Mouse (Mus musculus): ENCODE data around the gene Tmem79. TPM values are rescaled to one million over a fixed set of nuclear protein-coding genes. Genes with fewer than 3 reads are reported as not detected.
"Not testable (repeated sequence)": the region's sequence is repeated elsewhere in the genome, so short reads cannot be mapped to it uniquely, and the experiment has no call there.

Gene Tmem79
- polyA plus RNA-seq, 1 experiment from 2014 or later, result 7.9 TPM

- H3K36me3 ChIP-seq (ENCODE audit: insufficient read depth, low read length); H3K9ac ChIP-seq (replicated peaks; ENCODE audit: low read length); H3K4me2 ChIP-seq (replicated peaks; ENCODE audit: low read depth, low read length); H3K9me3 ChIP-seq (ENCODE audit: low read length); H3K27me3 ChIP-seq (ENCODE audit: insufficient read depth, low read length); H3K4me3 ChIP-seq (ENCODE audit: low read length); ATAC-seq (ENCODE audit: low FRiP score, low TSS enrichment); H3K27ac ChIP-seq (ENCODE audit: low read length): not testable (repeated sequence)
- 76% methylated on average over 7 of the region's 7 CpGs for WGBS
- peaks cover 10% of the 10 kb centered on the region; the same call in 1 of the 2 replicates for H3K4me1 ChIP-seq (ENCODE audit: insufficient read depth, low read length)
Observed at GRCm38 (mm10) chr3:88368511-88368910, 32.6 kb upstream of the Tmem79 start.

- H3K4me1 ChIP-seq (ENCODE audit: insufficient read depth, low read length), result peaks cover 10% of the 10 kb centered on the region; the same call in 1 of the 2 replicates
- not testable (repeated sequence) for ATAC-seq (ENCODE audit: low FRiP score, low TSS enrichment); H3K27ac ChIP-seq (ENCODE audit: low read length); H3K4me2 ChIP-seq (replicated peaks; ENCODE audit: low read depth, low read length); H3K4me3 ChIP-seq (ENCODE audit: low read length); H3K9ac ChIP-seq (replicated peaks; ENCODE audit: low read length); H3K9me3 ChIP-seq (ENCODE audit: low read length); H3K36me3 ChIP-seq (ENCODE audit: insufficient read depth, low read length); H3K27me3 ChIP-seq (ENCODE audit: insufficient read depth, low read length)
- 45% methylated on average over 3 of the region's 7 CpGs for WGBS
Observed at GRCm38 (mm10) chr3:88367517-88367916, 31.6 kb upstream of the Tmem79 start.

GRCm38 (mm10) chr3:88366830-88367428 is 31.0 kb upstream of the Tmem79 start:
- Histone ChIP-seq H3K4me2 (replicated peaks; ENCODE audit: low read depth, low read length) (peak overlapping the region; percentile 44), H3K4me1 (ENCODE audit: insufficient read depth, low read length) (peaks cover 10% of the 10 kb centered on the region; the same call in 1 of the 2 replicates), H3K4me3 (ENCODE audit: low read length) (0 out of 2 replicates have a peak overlapping the region, but pooled peaks have one; percentile 21)
- not testable (repeated sequence) for H3K36me3 ChIP-seq (ENCODE audit: insufficient read depth, low read length); H3K27me3 ChIP-seq (ENCODE audit: insufficient read depth, low read length); H3K27ac ChIP-seq (ENCODE audit: low read length); H3K9me3 ChIP-seq (ENCODE audit: low read length); H3K9ac ChIP-seq (replicated peaks; ENCODE audit: low read length)
- 3% methylated on average over 16 of the region's 22 CpGs for WGBS
- peak; percentile 81 for ATAC-seq (ENCODE audit: low FRiP score, low TSS enrichment)

- Histone ChIP-seq H3K27me3 (ENCODE audit: insufficient read depth, low read length) (peaks cover 7% of the 10 kb centered on the region; the same call in 1 of the 2 replicates), H3K27ac (ENCODE audit: low read length) (no peak overlapping the region), H3K9me3 (ENCODE audit: low read length) (peaks cover 9% of the 10 kb centered on the region), H3K4me1 (ENCODE audit: insufficient read depth, low read length) (peaks cover 10% of the 10 kb centered on the region; the same call in 1 of the 2 replicates), H3K4me3 (ENCODE audit: low read length) (no peak overlapping the region), H3K4me2 (replicated peaks; ENCODE audit: low read depth, low read length) (no peak overlapping the region), H3K9ac (replicated peaks; ENCODE audit: low read length) (no peak overlapping the region), H3K36me3 (ENCODE audit: insufficient read depth, low read length) (peaks cover 14% of the 10 kb centered on the region)
- no peak for ATAC-seq (ENCODE audit: low FRiP score, low TSS enrichment)
- 42% methylated on average over 34 of the region's 34 CpGs for WGBS
Observed at GRCm38 (mm10) chr3:88365705-88366361, 29.9 kb upstream of the Tmem79 start.

- Histone ChIP-seq H3K27me3 (ENCODE audit: insufficient read depth, low read length) (peaks cover 7% of the 10 kb centered on the region; the same call in 1 of the 2 replicates), H3K4me2 (replicated peaks; ENCODE audit: low read depth, low read length) (peak within 1 kb of the TSS; percentile 42), H3K36me3 (ENCODE audit: insufficient read depth, low read length) (peaks cover 28% of the 10 kb centered on the region), H3K9ac (replicated peaks; ENCODE audit: low read length) (peak within 1 kb of the TSS; percentile 23; the same call in 1 of the 2 replicates), H3K9me3 (ENCODE audit: low read length) (no peaks in the 10 kb centered on the region), H3K27ac (ENCODE audit: low read length) (peak within 1 kb of the TSS; percentile 22; the same call in 1 of the 2 replicates), H3K4me1 (ENCODE audit: insufficient read depth, low read length) (peaks cover 10% of the 10 kb centered on the region; the same call in 1 of the 2 replicates), H3K4me3 (ENCODE audit: low read length) (peak within 1 kb of the TSS; percentile 30)
- 2% methylated on average over 16 of the region's 16 CpGs for WGBS
- peak; percentile 47 for ATAC-seq (ENCODE audit: low FRiP score, low TSS enrichment)
Observed at GRCm38 (mm10) chr3:88364337-88364736, 28.4 kb upstream of the Tmem79 start, which contains the start of gene Paqr6. Gene Paqr6, plus strand, starts transcription at chr3:88364584.

GRCm38 (mm10) chr3:88363700-88364099 is 27.8 kb upstream of the Tmem79 start:
- no peaks in the 10 kb centered on the region for H3K9me3 ChIP-seq (ENCODE audit: low read length)
- no peak overlapping the region for H3K4me3 ChIP-seq (ENCODE audit: low read length)
- WGBS, result 68% methylated on average over 4 of the region's 4 CpGs
- peak; percentile 17; the same call in 1 of the 2 replicates for ATAC-seq (ENCODE audit: low FRiP score, low TSS enrichment)
- no peak overlapping the region for H3K4me2 ChIP-seq (replicated peaks; ENCODE audit: low read depth, low read length)
- H3K36me3 ChIP-seq (ENCODE audit: insufficient read depth, low read length), result peaks cover 35% of the 10 kb centered on the region
- H3K9ac ChIP-seq (replicated peaks; ENCODE audit: low read length), result no peak overlapping the region
- peaks cover 7% of the 10 kb centered on the region; the same call in 1 of the 2 replicates for H3K27me3 ChIP-seq (ENCODE audit: insufficient read depth, low read length)
- H3K4me1 ChIP-seq (ENCODE audit: insufficient read depth, low read length), result peaks cover 10% of the 10 kb centered on the region; the same call in 1 of the 2 replicates
- peak overlapping the region; percentile 22; the same call in 1 of the 2 replicates for H3K27ac ChIP-seq (ENCODE audit: low read length)

GRCm38 (mm10) chr3:88361612-88362313 is 25.8 kb upstream of the Tmem79 start:
- no peak for ATAC-seq (ENCODE audit: low FRiP score, low TSS enrichment)
- Histone ChIP-seq H3K9me3 (ENCODE audit: low read length) (no peaks in the 10 kb centered on the region), H3K4me2 (replicated peaks; ENCODE audit: low read depth, low read length) (no peak overlapping the region), H3K36me3 (ENCODE audit: insufficient read depth, low read length) (peaks cover 52% of the 10 kb centered on the region), H3K4me1 (ENCODE audit: insufficient read depth, low read length) (peaks cover 10% of the 10 kb centered on the region; the same call in 1 of the 2 replicates), H3K27me3 (ENCODE audit: insufficient read depth, low read length) (peaks cover 7% of the 10 kb centered on the region; the same call in 1 of the 2 replicates), H3K27ac (ENCODE audit: low read length) (no peak overlapping the region), H3K9ac (replicated peaks; ENCODE audit: low read length) (no peak overlapping the region), H3K4me3 (ENCODE audit: low read length) (no peak overlapping the region)
- WGBS, result 79% methylated on average over 2 of the region's 2 CpGs

GRCm38 (mm10) chr3:88361096-88361495 is 25.1 kb upstream of the Tmem79 start:
- H3K36me3 ChIP-seq (ENCODE audit: insufficient read depth, low read length), result peaks cover 59% of the 10 kb centered on the region
- WGBS, result 62% methylated on average over 6 of the region's 6 CpGs
- H3K9me3 ChIP-seq (ENCODE audit: low read length), result no peaks in the 10 kb centered on the region
- H3K27ac ChIP-seq (ENCODE audit: low read length), result no peak overlapping the region
- no peak overlapping the region for H3K4me3 ChIP-seq (ENCODE audit: low read length)
- no peak overlapping the region for H3K9ac ChIP-seq (replicated peaks; ENCODE audit: low read length)
- ATAC-seq (ENCODE audit: low FRiP score, low TSS enrichment), result no peak
- H3K4me1 ChIP-seq (ENCODE audit: insufficient read depth, low read length), result peaks cover 10% of the 10 kb centered on the region; the same call in 1 of the 2 replicates
- H3K4me2 ChIP-seq (replicated peaks; ENCODE audit: low read depth, low read length), result no peak overlapping the region
- H3K27me3 ChIP-seq (ENCODE audit: insufficient read depth, low read length), result peaks cover 5% of the 10 kb centered on the region; the same call in 1 of the 2 replicates

- H3K27ac ChIP-seq (ENCODE audit: low read length), result no peak overlapping the region
- H3K4me3 ChIP-seq (ENCODE audit: low read length), result no peak overlapping the region
- no peak for ATAC-seq (ENCODE audit: low FRiP score, low TSS enrichment)
- peaks cover 70% of the 10 kb centered on the region for H3K36me3 ChIP-seq (ENCODE audit: insufficient read depth, low read length)
- no peak overlapping the region for H3K9ac ChIP-seq (replicated peaks; ENCODE audit: low read length)
- H3K9me3 ChIP-seq (ENCODE audit: low read length), result no peaks in the 10 kb centered on the region
- peaks cover 10% of the 10 kb centered on the region; the same call in 1 of the 2 replicates for H3K4me1 ChIP-seq (ENCODE audit: insufficient read depth, low read length)
- no peaks in the 10 kb centered on the region for H3K27me3 ChIP-seq (ENCODE audit: insufficient read depth, low read length)
- no peak overlapping the region for H3K4me2 ChIP-seq (replicated peaks; ENCODE audit: low read depth, low read length)
- WGBS, result 78% methylated on average over 3 of the region's 3 CpGs
Observed at GRCm38 (mm10) chr3:88359989-88360388, 24.0 kb upstream of the Tmem79 start.
